Mouse (Mus musculus): Measurements from ENCODE around the gene Tbc1d2b. TPM values are rescaled to one million over a fixed set of nuclear protein-coding genes. Genes with fewer than 3 reads are reported as not detected.

Gene Tbc1d2b
- polyA plus RNA-seq (2017; shearing (Covaris generic)): 10 to 100 TPM; 10.2 to 11.4 TPM

DNA sequence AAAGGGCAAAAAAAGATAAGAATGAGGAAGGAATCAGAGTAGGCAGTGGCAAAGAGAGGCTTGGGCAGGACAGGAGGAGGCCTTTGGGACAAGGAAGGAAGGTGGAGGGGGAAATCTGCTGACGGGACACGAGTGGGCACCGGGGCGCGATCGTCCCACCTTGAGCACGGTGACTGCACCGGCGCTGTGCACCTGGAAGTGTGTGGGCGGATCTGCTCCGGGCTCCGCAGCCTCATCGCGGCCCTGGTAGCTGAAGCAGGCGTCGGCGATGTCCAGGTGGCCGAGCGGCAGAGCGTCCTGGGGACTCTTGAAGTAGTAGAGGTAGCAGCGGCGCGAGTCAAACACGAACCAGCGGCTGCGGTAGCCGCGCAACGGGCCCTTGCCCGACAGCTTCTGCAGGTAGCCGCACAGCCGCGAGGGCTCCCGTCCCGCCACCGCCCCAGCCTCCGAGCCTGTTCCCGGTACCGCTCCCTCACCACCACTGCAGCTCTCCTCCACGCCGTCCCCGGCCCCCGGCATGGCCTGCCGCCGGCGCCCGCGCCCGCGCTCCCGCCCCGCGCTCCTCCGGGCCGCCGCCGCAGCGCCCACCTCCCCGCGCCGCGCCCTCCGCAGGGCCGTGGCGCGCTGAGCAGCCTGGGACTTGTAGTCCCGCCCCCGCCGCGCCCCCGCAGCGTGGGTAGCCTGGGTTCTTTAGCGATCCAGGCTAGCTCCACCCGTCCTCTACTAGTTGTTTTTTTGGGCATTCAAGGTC, at the start of gene Tbc1d2b:
Gene Tbc1d2b, minus strand, starts transcription at position 612 of the 751 bp plus-strand sequence.
- ATAC-seq: peak; percentile 72

DNA sequence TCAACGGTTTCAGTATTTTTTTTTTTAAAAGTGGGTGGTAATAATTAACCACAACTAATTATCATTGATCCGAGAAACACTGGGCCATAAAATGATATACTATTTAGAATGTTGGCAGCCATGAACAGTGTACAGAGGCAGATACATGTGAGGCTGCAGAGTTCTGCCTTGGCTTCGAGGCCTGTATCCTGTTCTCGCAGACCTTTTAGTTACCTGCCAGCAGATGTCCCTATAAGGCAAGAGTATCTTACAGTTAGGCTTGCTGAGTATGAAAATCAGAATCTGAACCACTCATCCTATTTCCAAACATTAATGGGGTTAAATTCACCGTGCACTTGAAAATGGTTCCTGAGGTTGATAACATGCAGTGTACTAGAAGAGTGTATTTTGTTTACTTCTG, 45.7 kb upstream of the Tbc1d2b start:
- no peak for ATAC-seq

DNA sequence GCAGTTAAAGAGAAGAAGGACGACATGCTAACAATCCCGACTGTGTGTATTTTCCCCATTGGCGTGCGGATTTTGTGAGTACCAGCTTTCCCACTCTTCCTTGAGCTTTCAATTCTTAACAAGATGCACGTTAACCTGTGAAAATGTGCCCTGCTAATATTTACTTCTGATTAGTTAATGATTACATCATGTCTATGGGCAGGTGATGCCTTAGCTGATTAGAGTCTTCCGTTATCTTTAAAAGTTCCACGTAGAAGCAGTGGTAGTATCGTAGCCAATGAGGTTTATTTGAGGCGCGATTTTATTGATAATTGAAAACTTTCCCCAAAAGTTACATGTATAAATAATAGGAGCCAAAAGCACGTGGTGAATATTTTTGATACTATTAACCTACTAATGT, 45.1 kb upstream of the Tbc1d2b start:
- ATAC-seq: no peak

DNA sequence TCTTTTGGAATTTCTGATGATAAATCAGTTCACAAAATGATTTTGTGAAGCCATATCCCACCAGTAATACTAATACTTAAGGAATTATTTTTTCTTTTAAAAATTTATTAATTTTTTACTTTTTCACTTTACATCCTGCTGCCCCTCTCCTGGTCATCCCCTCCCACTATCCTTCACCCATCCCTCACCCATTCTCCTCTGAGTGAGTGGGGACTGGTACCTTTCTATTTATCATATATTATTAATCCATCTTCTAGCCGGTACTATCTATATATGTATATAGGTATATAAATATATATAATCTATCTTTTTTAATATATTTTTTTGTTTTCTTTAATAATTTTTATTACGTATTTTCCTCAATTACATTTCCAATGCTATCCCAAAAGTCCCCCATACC, 33.6 kb upstream of the Tbc1d2b start:
- no peak for ATAC-seq

DNA sequence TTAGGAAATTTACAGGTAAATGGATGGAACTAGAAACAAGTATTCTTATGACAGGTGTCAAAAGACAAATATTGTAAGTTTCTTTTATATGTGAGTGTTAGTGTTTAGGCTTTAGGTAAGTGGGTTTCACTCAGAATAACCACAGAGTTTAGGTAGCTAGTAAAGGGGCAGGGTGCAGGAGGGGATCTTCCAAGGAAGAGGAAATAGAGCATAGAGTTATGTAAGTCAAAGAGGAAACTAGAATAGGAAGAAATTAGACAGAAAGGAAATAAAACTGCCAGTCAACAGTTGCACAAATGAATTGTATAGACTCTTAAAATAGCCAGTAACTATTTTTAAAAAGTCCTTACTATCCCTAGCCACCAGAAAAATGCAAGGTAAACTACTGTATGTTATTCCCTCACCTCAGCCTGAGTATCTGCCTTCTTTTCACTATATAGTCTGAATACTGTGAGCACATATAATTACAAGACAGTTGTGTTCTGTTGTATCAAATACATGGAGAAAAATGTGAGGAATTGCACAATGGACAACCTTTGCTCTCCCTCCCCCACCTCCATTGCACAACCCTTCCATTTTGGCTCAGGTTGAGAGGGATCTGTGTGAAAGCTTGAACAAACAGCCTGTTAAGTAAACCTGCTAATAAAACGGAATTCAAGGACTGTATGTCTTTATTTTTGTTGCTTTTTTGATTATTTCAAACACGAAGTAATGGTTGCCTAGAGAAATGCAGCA, 32.7 kb upstream of the Tbc1d2b start:
- no peak for ATAC-seq

DNA sequence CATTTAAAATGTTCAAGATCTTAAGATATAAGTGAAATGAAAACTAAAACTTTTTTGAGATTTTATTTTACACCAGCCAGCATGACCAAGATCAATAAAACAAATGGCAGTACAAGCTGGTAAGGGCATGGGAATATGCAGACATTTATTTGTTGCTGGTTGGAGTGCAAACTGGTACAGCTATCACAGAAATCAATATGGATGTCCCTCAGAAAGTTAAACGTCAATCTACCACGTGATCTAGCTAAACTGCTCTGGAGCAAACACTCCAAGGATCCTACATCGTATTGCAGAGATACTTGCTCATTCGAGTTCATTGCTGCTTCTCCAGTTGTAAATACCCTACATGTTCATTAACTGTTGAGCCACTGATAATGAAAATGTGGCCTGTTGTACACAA, 32.1 kb upstream of the Tbc1d2b start:
- no peak for ATAC-seq

DNA sequence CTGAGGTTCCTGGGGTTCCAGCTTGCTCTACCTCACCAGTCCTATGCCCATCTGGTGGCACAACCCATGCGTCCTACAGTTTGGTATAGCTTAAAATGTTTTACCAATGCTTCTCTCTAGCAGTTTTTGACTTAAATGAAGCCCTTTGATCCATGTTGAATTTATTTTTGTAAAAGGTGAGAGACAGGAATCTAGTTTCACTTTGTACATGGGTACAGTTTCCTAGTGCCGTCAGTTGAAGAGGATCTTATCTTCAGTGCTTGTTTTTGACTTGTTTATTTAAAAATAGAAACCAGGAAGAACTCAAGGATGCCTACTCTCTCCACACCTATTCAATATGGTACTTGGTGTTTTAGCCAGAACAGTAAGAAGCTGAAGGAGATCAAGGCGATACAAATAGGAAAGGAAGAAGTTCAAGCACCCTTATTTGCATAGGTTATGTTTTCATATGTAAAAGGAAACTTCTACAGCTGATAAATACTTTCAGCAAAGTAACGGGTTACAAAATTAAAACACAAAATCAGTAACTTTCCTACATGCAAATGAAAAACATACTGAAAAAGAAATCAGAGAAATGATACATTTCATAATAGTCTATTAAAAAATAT, 30.6 kb upstream of the Tbc1d2b start:
- ATAC-seq: peak; percentile 67

DNA sequence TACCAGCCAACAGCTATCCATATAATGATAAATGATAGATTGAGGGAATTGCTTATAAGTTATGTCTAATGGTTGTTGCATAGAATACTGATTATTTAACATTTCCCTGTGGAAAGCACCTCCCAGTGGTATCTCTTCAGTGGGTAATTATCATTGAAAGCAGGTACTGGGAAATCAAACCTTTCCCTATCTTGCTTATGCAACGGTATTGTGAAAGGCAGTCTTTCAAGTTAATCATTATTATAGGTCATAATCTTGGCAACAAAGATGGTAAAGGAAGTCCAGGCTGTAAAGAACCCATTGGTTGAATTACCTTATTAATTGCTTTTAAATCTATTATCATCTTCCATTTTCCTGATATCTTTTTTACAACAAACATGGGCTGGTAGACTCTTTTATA, 27.0 kb upstream of the Tbc1d2b start:
- ATAC-seq: no peak

DNA sequence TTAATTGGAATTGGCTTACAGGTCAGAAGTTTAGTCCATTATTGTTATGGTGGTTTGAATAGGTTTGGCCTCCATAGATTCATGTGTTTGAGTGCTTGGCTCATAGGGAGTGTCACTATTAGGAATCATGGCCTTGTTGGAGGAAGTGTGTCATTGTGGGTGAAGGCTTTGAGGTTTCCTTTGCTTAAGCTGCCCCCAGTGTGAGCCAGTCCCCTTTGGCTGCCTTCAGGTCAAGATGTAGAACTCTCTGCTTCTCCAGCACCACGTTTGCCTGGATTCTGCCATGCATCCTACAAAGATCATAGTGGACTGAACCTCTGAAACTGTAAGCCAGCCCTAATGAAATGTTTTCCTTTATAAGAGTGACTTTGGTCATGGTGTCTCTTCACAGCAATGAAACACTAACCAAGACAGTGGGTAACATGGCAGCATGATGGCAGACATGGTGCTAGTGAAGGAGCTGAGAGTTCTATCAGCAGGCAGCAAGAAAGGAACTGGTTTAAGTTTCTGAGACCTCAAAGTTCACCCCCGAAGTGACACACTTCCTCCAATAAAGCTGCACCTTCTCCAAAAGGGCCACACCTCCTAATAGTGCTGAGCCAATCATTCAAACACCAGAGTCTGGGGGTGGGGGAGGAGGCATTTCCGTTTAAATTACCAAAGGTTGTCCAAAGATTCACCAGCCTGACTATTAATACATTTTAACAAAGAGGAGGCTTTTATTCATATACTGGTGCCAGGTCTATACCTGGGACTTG, 23.2 kb upstream of the Tbc1d2b start:
- ATAC-seq: no peak

DNA sequence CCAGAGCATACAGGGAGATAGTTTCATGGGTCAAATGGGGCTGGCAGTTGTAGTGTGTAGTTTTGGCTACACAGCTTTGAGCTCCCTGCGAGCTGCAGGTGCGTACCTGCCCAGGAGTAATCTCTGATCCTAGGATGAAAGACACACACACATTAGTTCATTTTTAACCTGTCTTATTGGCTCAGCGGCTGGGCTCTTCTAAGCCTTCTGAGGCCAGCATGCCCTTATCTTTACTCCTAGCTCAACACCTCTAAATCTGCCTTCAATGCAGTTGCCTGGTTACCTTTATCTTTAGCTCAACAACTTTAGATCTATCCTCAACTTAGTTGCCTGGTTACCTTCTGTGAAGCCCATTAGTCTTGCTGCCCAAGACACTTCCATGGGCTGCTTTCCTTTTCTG, 7.8 kb upstream of the Tbc1d2b start:
- no peak for ATAC-seq

DNA sequence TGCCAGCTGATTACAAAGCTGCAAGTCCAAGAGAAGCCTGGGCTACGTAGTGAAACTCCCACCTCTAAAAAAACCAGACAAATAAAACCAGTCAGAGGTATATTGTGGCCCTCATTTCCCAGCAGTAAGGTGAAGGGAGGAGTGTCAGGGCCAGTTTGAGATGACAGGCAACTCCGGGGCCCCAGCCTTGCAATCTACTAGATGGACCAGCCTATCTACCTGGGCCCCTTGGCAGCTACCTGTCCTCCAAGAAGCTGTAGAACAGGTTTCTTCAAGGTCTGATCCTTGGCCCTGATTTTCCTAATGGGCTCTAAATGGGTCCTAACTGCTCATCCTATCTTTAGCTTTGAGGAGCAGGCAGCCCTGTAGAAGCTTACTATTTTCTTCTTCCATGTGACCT, 7.3 kb upstream of the Tbc1d2b start:
- no peak for ATAC-seq

DNA sequence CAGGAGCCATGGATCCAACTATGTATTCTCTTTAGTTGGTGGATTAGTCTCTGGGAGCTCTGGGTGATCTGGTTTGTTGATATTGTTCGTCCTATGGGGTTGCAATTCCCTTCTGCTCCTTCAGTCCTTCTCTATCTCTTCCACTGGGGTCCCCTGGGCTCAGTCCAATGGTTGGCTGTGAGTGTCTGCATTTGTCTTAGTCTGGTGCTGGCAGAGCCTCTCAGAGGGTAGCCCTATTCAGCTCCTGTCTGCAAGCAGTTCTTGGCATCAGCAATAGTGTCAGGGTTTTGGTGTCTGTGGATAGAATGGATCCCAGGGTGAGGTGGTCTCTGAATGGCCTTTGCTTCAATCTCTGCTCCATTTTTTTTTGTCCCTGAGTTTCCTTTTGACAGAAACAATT, 6.2 kb upstream of the Tbc1d2b start:
- no peak for ATAC-seq

DNA sequence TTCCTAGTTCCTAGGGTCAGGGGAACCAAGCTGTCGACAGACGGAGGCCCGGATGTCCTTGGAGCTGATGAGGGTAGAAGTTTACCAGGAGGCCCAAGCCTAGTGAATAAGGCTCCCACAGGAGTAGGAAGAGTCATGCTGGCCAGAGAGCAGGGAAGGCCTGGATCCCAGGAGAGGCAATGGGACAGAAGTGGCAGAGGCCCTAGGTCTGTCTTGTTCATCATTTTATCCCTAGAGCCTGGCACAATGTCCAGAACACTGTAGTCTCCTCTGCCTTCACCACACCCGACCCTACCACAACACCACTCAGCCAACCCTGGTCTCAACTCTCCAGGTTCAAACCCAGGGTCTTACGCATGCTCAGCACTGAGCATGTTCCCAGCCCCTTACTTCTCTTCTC, 5.3 kb upstream of the Tbc1d2b start:
- no peak for ATAC-seq

DNA sequence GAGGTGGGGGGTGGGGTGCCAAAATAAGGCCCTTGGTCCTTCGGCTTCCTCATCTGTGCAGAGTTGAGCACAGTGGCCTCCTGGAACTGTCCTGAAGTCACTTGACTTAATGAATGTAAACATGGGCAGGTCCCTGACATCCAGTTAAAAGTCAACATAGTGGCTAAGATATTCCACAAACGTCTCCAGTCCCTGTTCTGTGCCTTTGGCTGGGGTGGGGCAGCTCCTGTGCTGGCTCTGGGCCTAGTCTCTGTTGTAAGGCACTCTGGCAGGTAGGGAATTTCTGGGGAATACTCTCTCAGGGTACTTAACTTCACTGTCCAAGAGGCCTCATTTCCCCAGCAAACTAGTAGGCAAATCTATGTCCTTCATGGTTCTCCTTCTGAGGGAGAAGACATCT, 4.9 kb upstream of the Tbc1d2b start:
- ATAC-seq: no peak

DNA sequence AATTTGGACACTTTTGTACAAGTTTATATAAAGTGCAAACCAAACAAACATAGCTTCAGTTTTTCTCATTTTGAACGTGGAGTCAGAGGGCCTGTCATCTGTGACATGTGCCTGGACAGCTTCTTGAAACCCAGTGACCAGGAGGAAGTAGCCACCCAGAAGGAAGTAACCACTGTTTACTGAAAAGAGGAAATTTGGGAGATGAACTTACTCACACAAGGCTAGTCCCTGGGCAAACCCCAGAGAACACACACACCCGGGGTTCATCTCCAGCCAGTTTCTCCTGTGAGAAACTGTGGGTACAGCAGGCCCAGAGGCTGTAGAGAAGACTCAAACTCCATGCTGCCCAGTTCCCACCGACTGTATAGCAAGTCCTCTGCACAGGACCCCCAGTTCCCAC, 3.9 kb upstream of the Tbc1d2b start:
- ATAC-seq: no peak

DNA sequence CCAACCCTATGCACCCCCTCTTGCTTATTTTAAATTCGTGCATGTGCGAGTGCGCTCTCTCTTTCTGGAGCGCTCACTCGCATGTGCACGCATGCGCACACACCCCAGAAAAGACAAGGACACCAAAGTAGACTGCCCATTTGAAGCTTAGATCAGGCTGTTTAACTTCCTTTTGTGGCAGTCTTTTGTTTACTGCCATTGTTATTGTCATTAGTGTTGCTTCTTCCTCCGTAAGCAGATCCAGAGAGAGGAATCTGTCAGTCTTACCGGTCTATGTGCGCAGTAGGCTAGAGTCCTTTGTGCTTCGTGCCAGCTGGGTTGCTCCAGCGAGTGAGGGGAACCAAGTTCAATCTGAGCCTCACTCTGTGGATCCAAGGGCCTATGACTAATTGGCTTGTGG, 1.7 kb upstream of the Tbc1d2b start:
- no peak for ATAC-seq

DNA sequence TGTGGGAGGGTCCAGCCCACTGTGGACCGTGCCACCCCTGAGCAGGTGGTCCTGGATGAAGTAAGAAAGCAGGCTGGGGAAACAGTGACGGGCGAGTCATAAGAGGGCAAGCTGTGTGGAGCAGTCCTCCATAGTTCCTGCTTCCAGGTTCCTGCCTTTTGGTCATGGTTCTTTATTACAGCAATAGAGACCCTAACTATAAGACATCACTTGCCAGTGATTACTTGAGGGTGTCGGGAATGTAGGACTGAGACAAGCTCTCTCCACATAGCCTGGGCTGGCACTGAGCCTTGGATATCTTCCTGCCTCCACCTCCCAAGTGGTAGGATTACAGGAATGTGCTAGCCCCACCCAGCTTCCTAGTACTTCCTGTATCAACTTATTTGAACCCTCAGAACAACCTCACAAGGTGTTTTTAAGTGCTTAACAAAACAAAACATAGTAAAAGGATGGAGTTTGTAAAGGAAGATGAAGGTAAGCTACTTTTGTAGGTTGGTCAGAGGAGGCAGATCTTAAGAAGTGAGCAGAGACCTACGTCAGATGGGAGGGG, 1.0 kb upstream of the Tbc1d2b start:
- no peak for ATAC-seq

DNA sequence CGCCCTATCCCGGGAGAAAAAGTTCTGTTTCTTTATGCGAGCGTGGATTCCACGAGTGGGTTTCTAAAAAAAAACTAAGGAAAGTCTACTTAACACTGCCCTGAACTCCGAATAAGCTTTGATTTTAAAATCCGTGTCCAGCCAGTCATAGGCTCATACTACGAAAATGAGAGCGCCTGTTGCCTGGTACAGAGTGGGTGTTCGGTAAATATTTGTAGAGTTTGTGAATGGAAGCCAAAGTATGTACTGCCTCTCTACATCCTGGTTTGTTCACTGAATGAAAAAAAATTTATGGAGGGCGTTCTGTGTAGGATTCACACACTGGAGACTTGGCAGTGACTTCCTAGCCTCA, 316 bp upstream of the Tbc1d2b start:
- peak; percentile 15 for ATAC-seq

DNA sequence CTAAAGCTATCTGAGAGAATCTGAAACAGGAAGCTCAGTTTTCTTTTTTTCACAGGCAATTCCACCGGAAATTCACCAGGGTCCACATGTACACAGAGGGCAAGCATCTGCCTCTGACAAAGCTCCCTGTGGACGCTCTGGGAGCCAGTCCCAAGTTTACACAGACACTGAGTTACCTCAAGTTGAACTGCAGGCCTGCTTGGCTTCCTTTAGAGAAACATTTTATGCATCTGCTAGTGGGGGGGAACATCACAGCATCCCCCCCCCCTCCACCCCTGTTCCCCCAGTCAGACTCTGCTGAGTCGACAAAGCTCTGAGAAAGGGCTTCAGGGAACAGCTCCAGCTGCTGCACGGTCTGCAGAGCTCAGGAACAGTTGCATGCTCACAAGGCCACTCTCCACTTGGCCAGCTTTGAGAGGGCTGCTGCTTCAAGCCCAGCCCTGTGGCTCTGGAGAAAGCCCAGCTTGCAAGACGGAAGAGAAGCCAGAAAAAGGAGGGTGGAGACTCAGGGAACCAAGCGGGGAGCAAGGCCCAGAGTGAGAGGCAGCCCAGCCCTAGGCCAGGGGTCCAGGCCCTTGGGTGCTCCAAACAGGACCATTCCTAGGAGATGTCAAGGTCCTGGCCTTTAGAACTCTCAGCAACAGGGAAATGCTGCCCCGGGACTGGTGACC, 1.5 kb downstream of the Tbc1d2b start:
- peak; percentile 34 for ATAC-seq

DNA sequence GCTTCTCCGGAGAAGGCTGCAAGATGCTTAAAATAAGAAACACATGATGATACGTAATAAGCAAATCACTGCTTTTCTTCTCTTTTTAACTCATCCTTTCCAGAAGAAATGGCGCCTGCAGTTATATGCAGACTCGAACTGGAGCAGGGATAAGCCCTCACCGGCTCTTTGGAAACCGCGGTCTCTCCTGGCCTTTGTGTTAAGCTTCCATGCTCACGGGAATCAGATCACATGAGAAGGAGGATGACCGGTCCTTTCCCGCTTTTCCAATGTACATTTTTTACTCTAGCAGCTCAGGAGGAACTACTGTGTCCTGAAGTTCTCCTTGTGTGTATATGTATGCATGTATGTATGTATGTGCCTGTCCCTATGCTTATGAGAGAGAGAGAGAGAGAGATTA, 3.7 kb downstream of the Tbc1d2b start:
- ATAC-seq: no peak

DNA sequence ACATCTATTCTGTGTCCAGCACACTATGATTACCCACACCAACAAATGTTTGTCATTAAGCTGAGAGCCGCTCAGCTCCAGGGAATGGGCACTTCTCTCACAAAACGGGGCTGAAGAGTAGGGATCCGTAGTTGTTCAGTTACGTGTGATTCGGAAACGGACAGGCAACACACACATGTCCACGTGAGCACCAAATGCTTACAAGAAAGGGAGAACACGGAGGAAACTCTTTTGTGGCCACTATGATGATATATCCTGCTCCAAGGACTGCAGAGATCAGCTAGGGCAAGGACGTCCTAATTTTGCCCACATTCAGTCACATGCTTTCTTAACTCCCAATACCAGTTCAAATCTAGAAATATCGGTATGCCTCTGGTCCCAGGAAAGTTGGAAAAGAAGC, 4.5 kb downstream of the Tbc1d2b start:
- ATAC-seq: no peak

DNA sequence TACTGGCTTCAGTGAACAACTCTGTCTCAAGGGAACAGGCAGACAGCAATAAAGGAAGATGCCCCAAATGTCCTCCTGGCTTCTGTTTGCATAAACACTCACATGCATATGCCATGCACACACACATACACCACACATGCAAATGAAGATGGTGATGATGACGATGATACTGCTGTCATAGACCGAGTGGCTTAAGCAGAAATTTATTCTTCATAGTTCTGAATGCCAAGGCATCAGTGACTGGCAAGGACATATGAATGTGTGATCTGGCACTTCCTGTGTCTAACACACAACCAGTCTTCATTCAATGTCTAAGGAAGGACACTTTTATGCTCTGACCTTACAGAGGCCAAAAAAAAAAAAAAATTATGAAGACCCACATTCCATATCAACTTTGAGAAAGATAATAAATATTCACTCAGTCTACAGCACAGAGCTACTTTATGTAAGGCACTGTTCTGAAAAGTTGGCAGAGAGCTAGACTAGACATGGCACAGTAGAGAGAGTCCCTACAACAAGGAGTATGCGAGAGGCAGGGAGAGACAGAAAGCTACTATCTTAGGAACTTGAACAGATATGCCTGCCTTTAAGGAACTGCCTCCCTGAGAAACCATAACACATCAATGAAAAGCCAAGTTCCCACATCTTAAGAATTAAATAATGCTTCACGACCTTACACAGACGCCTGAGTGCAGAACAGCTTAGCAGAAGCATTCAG, 5.1 kb downstream of the Tbc1d2b start:
- no peak for ATAC-seq
